Mouse (Mus musculus) MEL (cell line): ENCODE results near the gene Disp3. TPM values are rescaled to one million over a fixed set of nuclear protein-coding genes. Genes with fewer than 3 reads are reported as not detected.

Experiments
- DNase-seq: peaks from one replicate; pipeline ENCODE4 v3.0.0; 2011; ENCODE audit warnings: low read depth, low spot score
- H3K27ac ChIP-seq: 2 replicates; pipeline ENCODE4 v1.5.1; 2012; ENCODE audit warnings: low read depth, mild to moderate bottlenecking, control low read depth, low read length, moderate library complexity; ENCODE audit not compliant: control insufficient read depth
- H3K27me3 ChIP-seq, 2 experiments: fragments of 150-350 bp in 1 of 2; sonication (generic) in 1 of 2; 2 replicates each; pipeline ENCODE4 v1.6.1; 2012; ENCODE audit warnings: low read length in 2 of 2, mild to moderate bottlenecking in 2 of 2, improper control_type of control experiment in 1 of 2, moderate library complexity in 1 of 2; ENCODE audit not compliant: insufficient read depth in 2 of 2, control insufficient read depth in 1 of 2
- H3K36me3 ChIP-seq, 2 experiments: 2 replicates each; pipeline ENCODE4 v1.6.1; 2012 to 2014; ENCODE audit warnings: low read length in 2 of 2, improper control_type of control experiment in 1 of 2, inconsistent platforms in 1 of 2, mild to moderate bottlenecking in 1 of 2; ENCODE audit not compliant: insufficient read depth in 2 of 2, control insufficient read depth in 1 of 2
- H3K4me1 ChIP-seq, 2 experiments: fragments of 150-350 bp in 1 of 2; sonication (generic) in 1 of 2; 2 replicates each; pipeline ENCODE4 v1.6.1; 2012; ENCODE audit warnings: low read length in 2 of 2, improper control_type of control experiment in 1 of 2, mild to moderate bottlenecking in 1 of 2; ENCODE audit not compliant: insufficient read depth in 2 of 2, control insufficient read depth in 1 of 2
- H3K4me3 ChIP-seq, 2 experiments: fragments of 150-350 bp in 1 of 2; sonication (generic) in 1 of 2; 2 replicates each; pipeline ENCODE4 v1.5.1; 2012; ENCODE audit warnings: low read depth in 2 of 2, low read length in 2 of 2, mild to moderate bottlenecking in 2 of 2, moderate library complexity in 2 of 2, control low read depth in 1 of 2, improper control_type of control experiment in 1 of 2; ENCODE audit not compliant: control insufficient read depth in 1 of 2, insufficient read depth in 1 of 2
- H3K79me2 ChIP-seq: 2 replicates; pipeline ENCODE4 v1.6.1; 2012; ENCODE audit warnings: mild to moderate bottlenecking, low read length, moderate library complexity; ENCODE audit not compliant: control insufficient read depth, poor library complexity, insufficient read depth
- H3K9ac ChIP-seq: 2 replicates; pipeline ENCODE4 v1.6.1; 2012; ENCODE audit warnings: low read depth, mild to moderate bottlenecking, control low read depth, low read length, moderate library complexity; ENCODE audit not compliant: control insufficient read depth, poor library complexity, severe bottlenecking
- H3K9me3 ChIP-seq: fragments of 150-350 bp; sonication (generic); replicated peaks from 2 replicates; pipeline ENCODE4 v1.6.1; 2012; ENCODE audit warnings: mild to moderate bottlenecking, low read length, improper control_type of control experiment, moderate library complexity; ENCODE audit not compliant: insufficient read depth
- BHLHE40 ChIP-seq: IDR thresholded peaks from 2 replicates; pipeline ENCODE4 v1.6.1; 2012; ENCODE audit warnings: low read depth, mild to moderate bottlenecking, inconsistent platforms, low read length, improper control_type of control experiment, borderline replicate concordance
- CHD2 ChIP-seq: IDR thresholded peaks from 2 replicates; pipeline ENCODE4 v1.6.1; 2011; ENCODE audit warnings: low read length, improper control_type of control experiment
- CTCF ChIP-seq, 3 experiments: IDR thresholded peaks in 2 of 3; conservative IDR thresholded peaks in 1 of 3; 2 replicates each; pipeline ENCODE4 v1.5.1; 2011 to 2012; ENCODE audit warnings: low read length in 3 of 3, low read depth in 2 of 3, mild to moderate bottlenecking in 2 of 3, improper control_type of control experiment in 1 of 3, inconsistent platforms in 1 of 3, mixed read lengths in 1 of 3, moderate library complexity in 1 of 3; ENCODE audit not compliant: control insufficient read depth in 1 of 3, insufficient read depth in 1 of 3, poor library complexity in 1 of 3, severe bottlenecking in 1 of 3
- E2F4 ChIP-seq: IDR thresholded peaks from 2 replicates; pipeline ENCODE4 v1.6.1; 2011; ENCODE audit warnings: low read depth, low read length, improper control_type of control experiment, borderline replicate concordance
- EP300 ChIP-seq, 2 experiments: IDR thresholded peaks; 2 replicates each; pipeline ENCODE4 v1.6.1; 2011; ENCODE audit warnings: improper control_type of control experiment in 2 of 2, low read length in 2 of 2, low read depth in 1 of 2, mild to moderate bottlenecking in 1 of 2
- GABPA ChIP-seq: IDR thresholded peaks from 2 replicates; pipeline ENCODE4 v1.6.1; 2012; ENCODE audit warnings: low read depth, mild to moderate bottlenecking, inconsistent platforms, low read length, improper control_type of control experiment, moderate library complexity
- GATA1 ChIP-seq: IDR thresholded peaks from 2 replicates; pipeline ENCODE4 v1.6.1; 2011; ENCODE audit warnings: low read depth, low read length, improper control_type of control experiment
- JUND ChIP-seq: IDR thresholded peaks from 2 replicates; pipeline ENCODE4 v1.6.1; 2011; ENCODE audit warnings: low read depth, mild to moderate bottlenecking, improper control_type of control experiment, low read length
- MAFK ChIP-seq: IDR thresholded peaks from 2 replicates; pipeline ENCODE4 v1.6.1; 2011; ENCODE audit warnings: low read depth, mild to moderate bottlenecking, low read length, improper control_type of control experiment, borderline replicate concordance
- MAX ChIP-seq: IDR thresholded peaks from 2 replicates; pipeline ENCODE4 v1.6.1; 2011; ENCODE audit warnings: low read length, improper control_type of control experiment
- MEF2A ChIP-seq: IDR thresholded peaks from 2 replicates; pipeline ENCODE4 v1.6.1; 2014; ENCODE audit warnings: low read depth, mild to moderate bottlenecking, inconsistent platforms, low read length, improper control_type of control experiment; ENCODE audit not compliant: poor library complexity, insufficient replicate concordance, severe bottlenecking; ENCODE audit errors: extremely low read depth
- MXI1 ChIP-seq: IDR thresholded peaks from 2 replicates; pipeline ENCODE4 v1.6.1; 2011; ENCODE audit warnings: mild to moderate bottlenecking, low read depth, low read length, improper control_type of control experiment
- MYB ChIP-seq: IDR thresholded peaks from 2 replicates; pipeline ENCODE4 v1.6.1; 2011; ENCODE audit warnings: mild to moderate bottlenecking, low read depth, low read length, improper control_type of control experiment
- MYC ChIP-seq: IDR thresholded peaks from 2 replicates; pipeline ENCODE4 v1.6.1; 2011; ENCODE audit warnings: low read depth, mild to moderate bottlenecking, low read length, improper control_type of control experiment, moderate library complexity
- NELFE ChIP-seq: IDR thresholded peaks from 2 replicates; pipeline ENCODE4 v1.6.1; 2011; ENCODE audit warnings: low read depth, low read length, improper control_type of control experiment
- POLR2AphosphoS2 ChIP-seq: IDR thresholded peaks from 2 replicates; pipeline ENCODE4 v1.6.1; 2011; ENCODE audit warnings: low read length, improper control_type of control experiment
- RAD21 ChIP-seq: IDR thresholded peaks from 2 replicates; pipeline ENCODE4 v1.6.1; 2011; ENCODE audit warnings: mild to moderate bottlenecking, low read depth, low read length, improper control_type of control experiment
- RCOR1 ChIP-seq: IDR thresholded peaks from 2 replicates; pipeline ENCODE4 v1.6.1; 2012; ENCODE audit warnings: low read depth, mild to moderate bottlenecking, inconsistent platforms, low read length, improper control_type of control experiment
- SIN3A ChIP-seq: IDR thresholded peaks from 2 replicates; pipeline ENCODE4 v1.6.1; 2012; ENCODE audit warnings: low read length, improper control_type of control experiment, inconsistent platforms
- TAL1 ChIP-seq: IDR thresholded peaks from 2 replicates; pipeline ENCODE4 v1.6.1; 2012; ENCODE audit warnings: mild to moderate bottlenecking, inconsistent platforms, low read length, moderate library complexity, mixed read lengths
- TCF12 ChIP-seq: IDR thresholded peaks from 2 replicates; pipeline ENCODE4 v1.6.1; 2014; ENCODE audit warnings: low read depth, mild to moderate bottlenecking, inconsistent platforms, low read length, improper control_type of control experiment, moderate library complexity
- UBTF ChIP-seq: IDR thresholded peaks from 2 replicates; pipeline ENCODE4 v1.6.1; 2012; ENCODE audit warnings: low read depth, mild to moderate bottlenecking, inconsistent platforms, low read length, improper control_type of control experiment, moderate library complexity, borderline replicate concordance; ENCODE audit not compliant: insufficient read depth
- USF1 ChIP-seq: IDR thresholded peaks from 2 replicates; pipeline ENCODE4 v1.6.1; 2014; ENCODE audit warnings: low read depth, mild to moderate bottlenecking, inconsistent platforms, low read length, improper control_type of control experiment, moderate library complexity
- USF2 ChIP-seq, 2 experiments: IDR thresholded peaks; 2 replicates each; pipeline ENCODE4 v1.6.1; 2011 to 2012; ENCODE audit warnings: improper control_type of control experiment in 2 of 2, low read length in 2 of 2, borderline replicate concordance in 1 of 2, inconsistent platforms in 1 of 2, low read depth in 1 of 2, mild to moderate bottlenecking in 1 of 2; ENCODE audit not compliant: insufficient read depth in 1 of 2
- ZC3H11A ChIP-seq: IDR thresholded peaks from 2 replicates; pipeline ENCODE4 v1.6.1; 2012; ENCODE audit warnings: low read depth, mild to moderate bottlenecking, inconsistent platforms, low read length, improper control_type of control experiment
- ZKSCAN1 ChIP-seq: IDR thresholded peaks from 2 replicates; pipeline ENCODE4 v1.6.1; 2012; ENCODE audit warnings: low read depth, mild to moderate bottlenecking, inconsistent platforms, low read length, improper control_type of control experiment, moderate library complexity
- ZNF384 ChIP-seq: IDR thresholded peaks from 2 replicates; pipeline ENCODE4 v1.6.1; 2012; ENCODE audit warnings: low read depth, mild to moderate bottlenecking, inconsistent platforms, low read length, improper control_type of control experiment
- polyA plus RNA-seq, 2 experiments: library from polyadenylated mRNA; stranded (reverse) in 1 of 2; unstranded in 1 of 2; fragments of >175 nt in 1 of 2; fragments of >200 nt in 1 of 2; gene quantifications; 2 replicates each; pipeline versions ENCODE4 v1.2.1 to v1.2.4; 2012; ENCODE audit warnings: low replicate concordance in 2 of 2, low read depth in 1 of 2; ENCODE audit not compliant: insufficient read length in 2 of 2, insufficient read depth in 1 of 2, missing spikeins in 1 of 2
- total RNA-seq: library from RNA; depleted of rRNA; stranded (reverse); fragments of 300-350 nt; gene quantifications from 2 replicates; pipeline ENCODE4 v1.2.3, GENCODE M21; 2012

Gene Disp3
- total and polyA plus RNA-seq, 3 experiments = not detected

DNA sequence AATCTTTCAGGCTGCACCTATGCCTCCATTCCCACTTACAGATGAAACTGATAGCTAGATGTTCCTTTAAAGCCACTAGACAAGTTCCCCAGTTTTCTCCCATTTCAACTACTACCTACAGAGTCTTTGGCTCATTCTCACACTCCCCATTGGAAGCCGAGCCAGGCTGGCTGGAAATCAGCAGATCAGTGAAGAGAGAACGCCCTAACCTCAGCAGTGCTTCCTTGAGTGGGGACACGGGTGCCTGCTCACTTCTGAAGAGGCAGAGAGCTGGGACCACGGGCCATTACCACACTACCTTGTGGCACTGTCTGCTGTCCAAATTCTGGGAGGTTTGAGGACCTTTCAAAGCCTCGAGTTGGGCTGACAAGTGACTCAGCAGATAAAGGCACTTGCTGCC lies 11.0 kb upstream of the Disp3 start:
- H3K9ac ChIP-seq = no peak overlapping the region
- no peaks in the 10 kb centered on the region for H3K27me3 ChIP-seq
- H3K27ac ChIP-seq = no peak overlapping the region
- TF ChIP-seq GATA1 (no peak), RCOR1 (no peak), TCF12 (no peak), E2F4 (no peak), MYC (no peak), CTCF (IDR thresholded peaks at IDR 0.05 in 2 of 3, conservative IDR thresholded peaks at IDR 0.05 in 1 of 3; ENCODE audit: control insufficient read depth in 1 of 3, insufficient read depth in 1 of 3, low read depth in 2 of 3, low read length in 3 of 3, poor library complexity in 1 of 3, severe bottlenecking in 1 of 3) (no peak), USF2 (IDR thresholded peaks at IDR 0.05; ENCODE audit: borderline replicate concordance in 1 of 2, insufficient read depth in 1 of 2, low read depth in 1 of 2, low read length in 2 of 2) (no peak), SIN3A (no peak), MAX (no peak), MYB (no peak), USF1 (no peak), RAD21 (no peak), GABPA (no peak), MAFK (no peak), POLR2AphosphoS2 (no peak), MEF2A (no peak), EP300 (IDR thresholded peaks at IDR 0.05; ENCODE audit: low read depth in 1 of 2, low read length in 2 of 2) (no peak), MXI1 (no peak), ZKSCAN1 (no peak)
- H3K36me3 ChIP-seq = no peaks in the 10 kb centered on the region
- no peaks in the 10 kb centered on the region for H3K4me1 ChIP-seq
- DNase-seq = no peak
- no peak overlapping the region for H3K4me3 ChIP-seq
- no peaks in the 10 kb centered on the region for H3K79me2 ChIP-seq
- H3K9me3 ChIP-seq = no peaks in the 10 kb centered on the region

DNA sequence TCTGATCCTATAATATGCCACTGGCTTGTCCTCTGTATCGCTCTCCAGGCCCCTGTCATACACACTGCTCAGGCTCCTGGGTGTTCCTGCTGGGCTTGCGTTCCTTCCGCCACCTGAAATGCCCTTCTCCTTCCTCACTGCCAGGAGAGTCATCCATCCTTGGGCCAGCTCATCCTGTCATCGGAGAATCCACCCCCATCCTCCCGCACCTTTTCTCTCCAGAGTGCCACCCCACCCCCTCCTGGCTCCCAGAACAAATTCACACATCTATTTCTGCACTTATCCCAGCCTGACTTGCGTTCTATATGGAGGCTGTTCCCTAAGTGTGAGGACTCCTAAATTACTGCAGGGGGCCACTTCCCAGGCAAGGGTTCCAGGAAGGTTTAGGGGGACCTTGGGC lies 9.9 kb upstream of the Disp3 start:
- Histone ChIP-seq H3K4me1 (no peaks in the 10 kb centered on the region), H3K9ac (no peak overlapping the region), H3K9me3 (no peaks in the 10 kb centered on the region), H3K79me2 (no peaks in the 10 kb centered on the region), H3K4me3 (no peak overlapping the region), H3K36me3 (no peaks in the 10 kb centered on the region), H3K27ac (no peak overlapping the region), H3K27me3 (no peaks in the 10 kb centered on the region)
- TF ChIP-seq MAFK = no peak
- no peak for TF ChIP-seq EP300 (IDR thresholded peaks at IDR 0.05; ENCODE audit: low read depth in 1 of 2, low read length in 2 of 2)
- no peak for TF ChIP-seq ZC3H11A
- TF ChIP-seq RAD21 = no peak
- no peak for TF ChIP-seq TAL1
- no peak for TF ChIP-seq CHD2
- TF ChIP-seq UBTF = no peak
- no peak for TF ChIP-seq MYB
- no peak for TF ChIP-seq TCF12
- no peak for TF ChIP-seq NELFE
- TF ChIP-seq MYC = no peak
- no peak for TF ChIP-seq MEF2A
- TF ChIP-seq USF2 (IDR thresholded peaks at IDR 0.05; ENCODE audit: borderline replicate concordance in 1 of 2, insufficient read depth in 1 of 2, low read depth in 1 of 2, low read length in 2 of 2) = no peak
- TF ChIP-seq BHLHE40 = no peak
- no peak for TF ChIP-seq GABPA
- no peak for TF ChIP-seq JUND
- no peak for TF ChIP-seq MAX
- TF ChIP-seq ZNF384 = no peak
- no peak for TF ChIP-seq GATA1
- TF ChIP-seq MXI1 = no peak
- DNase-seq = no peak
